Mouse (Mus musculus) embryo, embryonic 11 days (tissue): ENCODE data around the gene Pappa2.

ENCODE experiments used
- DNase-seq: peaks from one replicate; pipeline ENCODE4 v3.0.0-alpha.2; 2015

The Pappa2 gene

DNA sequence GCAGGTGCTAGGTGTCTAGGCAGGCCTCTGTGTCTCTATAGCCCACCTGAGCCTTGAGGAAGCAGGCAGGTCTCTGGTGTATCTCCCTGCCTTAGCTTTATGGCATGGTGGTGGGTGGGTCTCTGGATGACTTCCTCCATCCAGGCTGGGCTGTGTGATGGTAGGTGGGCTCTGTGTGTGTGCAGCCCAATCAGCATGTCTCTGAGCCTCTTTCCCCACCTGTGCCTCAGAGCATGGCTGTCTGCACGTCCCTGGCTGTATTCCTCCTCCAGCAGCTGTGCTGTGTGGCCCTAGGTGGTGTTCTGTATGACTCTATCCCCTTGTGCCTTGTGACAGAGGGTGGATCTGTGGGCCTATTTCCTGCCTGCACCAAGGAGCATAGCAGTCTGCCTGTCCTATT, at the start of gene Pappa2:
Pappa2 (minus strand) TSS at position 101 of the 400 bp plus-strand sequence.
- DNase-seq: no peak

DNA sequence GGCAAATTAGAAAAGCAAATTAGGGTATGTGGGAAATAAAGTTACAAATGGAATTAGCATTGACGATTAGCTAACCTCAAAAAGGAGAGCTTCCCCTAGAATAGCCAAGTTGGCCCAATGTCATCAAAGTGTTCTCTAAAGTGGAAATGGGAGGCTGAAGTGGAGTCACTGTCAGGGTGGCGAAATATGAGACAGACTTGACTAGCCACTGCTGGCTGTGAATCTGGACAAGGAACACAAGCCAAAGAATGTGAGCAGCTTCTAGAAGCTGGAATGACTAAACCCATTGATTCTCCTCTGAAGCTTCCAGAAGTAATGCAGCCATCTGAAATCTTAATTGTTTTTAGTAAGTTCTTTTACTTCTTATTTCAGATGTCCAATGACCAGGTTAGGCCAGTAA, 48.8 kb upstream of the Pappa2 start:
- no peak for DNase-seq

- DNase-seq: no peak
Measured at GRCm38 (mm10) chr1:159014940-159015660, 34.8 kb upstream of the Pappa2 start.

- no peak for DNase-seq
Measured at GRCm38 (mm10) chr1:158987042-158987441, 6.8 kb upstream of the Pappa2 start.

GRCm38 (mm10) chr1:158962340-158962739, 17.9 kb downstream of the Pappa2 start:
- DNase-seq: no peak

GRCm38 (mm10) chr1:158960984-158961383, 19.3 kb downstream of the Pappa2 start:
- peak; percentile 23 for DNase-seq

GRCm38 (mm10) chr1:158960549-158960948, 19.7 kb downstream of the Pappa2 start:
- DNase-seq: peak; percentile 45

- DNase-seq: no peak
Measured at GRCm38 (mm10) chr1:158956361-158956760, 23.9 kb downstream of the Pappa2 start.

DNA sequence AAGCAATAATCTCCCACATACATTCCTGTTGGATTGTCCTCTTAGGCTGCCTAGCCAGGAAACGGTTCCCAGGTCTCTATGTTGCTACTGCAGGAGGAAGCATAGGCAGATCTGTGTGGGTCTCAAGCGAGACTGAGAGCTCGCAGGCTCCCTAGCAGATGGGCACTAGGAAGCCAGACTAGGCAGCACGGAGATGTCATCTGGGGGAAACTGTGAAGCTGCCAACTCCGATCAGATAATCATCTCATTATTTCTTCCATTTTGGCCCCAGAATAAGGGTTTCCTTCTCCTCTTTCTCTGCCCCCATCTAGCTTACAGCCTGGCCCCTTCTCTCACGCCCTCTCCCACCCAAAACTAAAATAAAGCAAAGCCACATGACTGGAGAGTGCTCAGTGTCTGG, 25.5 kb downstream of the Pappa2 start:
- no peak for DNase-seq

DNA sequence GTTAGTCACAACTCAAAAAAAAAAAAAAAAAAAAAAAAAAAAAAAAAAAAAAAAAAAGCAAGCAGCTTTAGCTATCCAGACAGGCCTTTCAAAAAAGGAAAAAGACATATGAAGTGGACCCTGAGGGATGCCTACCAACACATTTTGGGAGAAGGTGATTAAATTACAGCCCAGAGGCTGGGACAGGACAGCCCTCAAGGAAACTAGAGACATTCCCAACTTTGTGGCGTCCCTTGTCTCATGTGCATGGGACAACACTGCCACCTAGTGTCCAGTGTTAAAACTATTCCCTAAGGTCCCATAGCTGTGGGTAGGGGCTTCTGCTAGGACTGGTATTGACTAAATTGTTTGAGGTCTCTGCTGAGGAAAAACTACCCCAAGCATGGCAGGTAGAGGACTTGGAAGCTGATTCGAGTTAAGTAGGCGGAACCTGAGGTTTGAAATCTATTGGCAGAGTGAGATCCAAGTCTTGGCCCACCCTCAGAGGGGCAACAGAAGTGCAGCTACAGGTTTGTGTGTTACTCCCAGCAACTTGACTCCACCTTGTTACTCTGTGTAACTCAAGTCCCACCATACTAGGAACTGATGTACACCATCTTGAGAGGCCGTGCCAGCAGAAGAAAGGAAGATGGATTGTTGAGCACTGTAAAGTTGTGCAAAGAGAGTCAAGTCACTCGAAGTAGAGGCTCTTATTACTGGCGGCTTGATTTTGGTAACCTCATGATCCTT, 26.6 kb downstream of the Pappa2 start:
- peak; percentile 87 for DNase-seq

- no peak for DNase-seq
Measured at GRCm38 (mm10) chr1:158949041-158949440, 31.2 kb downstream of the Pappa2 start.

GRCm38 (mm10) chr1:158947981-158948735, 32.1 kb downstream of the Pappa2 start:
- DNase-seq: no peak

DNA sequence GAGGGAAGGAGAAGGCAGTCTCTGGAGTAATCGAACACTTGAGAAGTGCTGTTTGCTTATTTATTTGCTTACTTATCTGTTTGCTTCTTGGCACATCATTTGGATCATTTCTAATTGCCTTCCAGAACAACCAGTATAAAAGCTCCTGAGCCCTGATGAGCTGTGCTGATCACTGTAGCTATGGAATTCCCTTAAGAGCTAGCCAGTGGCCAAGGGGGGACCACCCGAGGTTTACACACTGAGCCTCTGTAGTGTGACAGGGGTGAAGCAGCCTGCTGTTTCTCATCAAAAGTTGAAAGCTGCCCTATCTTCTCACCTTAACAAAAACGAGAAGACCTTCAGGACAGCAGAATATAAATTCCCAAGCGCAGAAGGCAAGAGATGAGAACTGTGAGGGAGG, 35.4 kb downstream of the Pappa2 start:
- DNase-seq: no peak

DNA sequence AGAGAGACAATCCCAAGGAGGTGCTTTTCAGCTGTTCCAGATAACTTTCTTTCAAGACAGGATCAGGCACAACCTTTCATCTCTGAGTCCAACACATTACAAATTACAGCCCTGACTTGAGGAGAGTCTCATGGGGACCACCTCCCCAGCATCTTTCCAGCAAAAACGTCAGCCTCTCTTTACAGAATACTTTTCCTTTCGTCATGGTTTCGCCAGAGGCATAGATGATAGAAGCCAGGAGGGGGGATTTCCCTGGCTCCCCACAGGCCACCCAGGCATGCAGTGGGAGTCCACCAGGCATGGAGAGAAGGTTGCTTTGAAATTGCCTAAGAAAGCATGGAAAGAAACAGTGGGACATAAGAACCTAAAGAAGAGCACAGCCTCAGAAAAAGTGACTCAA, 37.4 kb downstream of the Pappa2 start:
- DNase-seq: no peak

- DNase-seq: no peak
Measured at GRCm38 (mm10) chr1:158940966-158941365, 39.3 kb downstream of the Pappa2 start.

DNA sequence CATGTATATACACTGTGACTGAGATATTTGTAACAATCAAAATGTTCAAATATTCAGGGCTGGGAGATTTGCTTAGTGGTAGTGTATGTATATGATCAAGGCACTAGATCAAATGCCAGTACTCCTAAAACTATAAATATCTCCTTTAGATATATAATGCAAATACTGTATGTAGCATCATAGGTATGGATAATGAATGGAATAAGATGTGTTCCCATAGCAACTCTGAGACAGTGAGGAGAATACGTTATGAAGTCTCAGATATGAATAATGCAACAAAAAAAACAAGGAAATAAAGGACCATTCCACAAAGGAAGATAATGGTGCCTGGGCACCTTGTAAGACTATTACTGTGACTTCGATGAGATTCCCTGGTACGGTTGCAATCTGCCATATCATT, 45.8 kb downstream of the Pappa2 start:
- no peak for DNase-seq

- no peak for DNase-seq
Measured at GRCm38 (mm10) chr1:158931202-158931827, 49.0 kb downstream of the Pappa2 start.

- no peak for DNase-seq
Measured at GRCm38 (mm10) chr1:158929369-158929768, 50.9 kb downstream of the Pappa2 start.

- DNase-seq: no peak
Measured at GRCm38 (mm10) chr1:158920451-158920850, 59.8 kb downstream of the Pappa2 start.

GRCm38 (mm10) chr1:158918890-158919289, 61.4 kb downstream of the Pappa2 start:
- DNase-seq: no peak

DNA sequence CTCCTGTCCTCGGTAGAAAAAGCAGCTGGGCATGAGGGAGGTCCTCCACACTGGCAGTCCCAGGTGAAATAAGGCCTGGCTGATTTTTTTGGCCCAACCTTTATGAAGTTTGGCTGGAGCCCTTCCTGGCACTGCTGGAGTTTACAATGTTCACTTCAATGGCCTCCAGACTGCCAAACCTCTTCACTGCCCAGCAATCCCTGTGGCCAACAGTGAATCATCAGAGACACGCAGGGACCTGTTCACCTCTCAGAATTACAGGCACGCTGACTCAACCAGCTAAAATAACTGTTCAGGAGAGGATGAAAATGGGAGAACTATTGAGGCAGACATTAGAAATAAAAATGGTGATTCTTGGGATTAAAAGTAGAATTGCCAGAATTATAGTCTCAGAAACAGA, 63.2 kb downstream of the Pappa2 start:
- DNase-seq: no peak

GRCm38 (mm10) chr1:158915592-158915991, 64.7 kb downstream of the Pappa2 start:
- DNase-seq: no peak

DNA sequence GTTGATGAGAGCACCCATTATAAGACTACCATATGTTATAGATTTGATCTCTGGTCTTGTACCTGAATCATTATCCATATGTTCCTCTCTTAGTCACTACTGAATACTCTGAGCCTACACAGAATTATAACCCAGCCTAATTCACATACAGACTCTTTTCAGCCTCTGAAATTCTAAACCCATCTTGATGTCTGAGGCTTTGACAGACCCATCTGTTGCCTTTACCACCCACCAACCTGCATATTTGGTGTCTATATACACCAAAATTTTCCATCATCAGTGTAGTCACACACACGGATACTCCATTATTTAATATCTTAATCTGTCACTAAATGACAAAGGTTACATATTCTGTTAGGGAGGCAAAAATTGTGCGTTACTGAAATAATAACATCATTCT, 69.6 kb downstream of the Pappa2 start:
- no peak for DNase-seq
